Mouse (Mus musculus) lung, postnatal 4 days (tissue): ENCODE data around the gene Mdh1.

Source experiments
- DNase-seq, 2 experiments: peaks; one replicate each; pipeline ENCODE4 v3.0.0; 2021

Mdh1 gene

GRCm38 (mm10) chr11:21571700-21572381, at the start of gene Mdh1, which contains the start of gene Wdpcp:
Gene Mdh1 (minus strand): TSS chr11:21572367.
Gene Wdpcp (plus strand): TSS chr11:21572235.
- peak; percentile 94 to 98 for DNase-seq

- DNase-seq: no peak
Observed at GRCm38 (mm10) chr11:21615915-21616314, 43.7 kb upstream of the Mdh1 start.

- no peak for DNase-seq
Observed at GRCm38 (mm10) chr11:21602497-21602896, 30.3 kb upstream of the Mdh1 start.

GRCm38 (mm10) chr11:21583286-21583685, 11.1 kb upstream of the Mdh1 start:
- no peak for DNase-seq

GRCm38 (mm10) chr11:21581472-21581871, 9.3 kb upstream of the Mdh1 start:
- no peak for DNase-seq

GRCm38 (mm10) chr11:21570973-21571372, 1.2 kb downstream of the Mdh1 start:
- DNase-seq: no peak

GRCm38 (mm10) chr11:21570109-21570474, 2.1 kb downstream of the Mdh1 start:
- no peak for DNase-seq

GRCm38 (mm10) chr11:21569456-21570108, 2.6 kb downstream of the Mdh1 start:
- DNase-seq: peak in 1 of 2 experiments; percentile 24

GRCm38 (mm10) chr11:21569002-21569401, 3.2 kb downstream of the Mdh1 start:
- no peak for DNase-seq

- no peak for DNase-seq
Observed at GRCm38 (mm10) chr11:21567733-21568132, 4.4 kb downstream of the Mdh1 start.

GRCm38 (mm10) chr11:21566934-21567333, 5.2 kb downstream of the Mdh1 start:
- no peak for DNase-seq

GRCm38 (mm10) chr11:21564681-21565405, 7.3 kb downstream of the Mdh1 start:
- no peak for DNase-seq

GRCm38 (mm10) chr11:21563617-21564325, 8.4 kb downstream of the Mdh1 start:
- no peak for DNase-seq

GRCm38 (mm10) chr11:21561347-21561746, 10.8 kb downstream of the Mdh1 start:
- no peak for DNase-seq

GRCm38 (mm10) chr11:21559727-21560126, 12.4 kb downstream of the Mdh1 start:
- no peak for DNase-seq

- DNase-seq: no peak
Observed at GRCm38 (mm10) chr11:21552049-21552448, 20.1 kb downstream of the Mdh1 start.

GRCm38 (mm10) chr11:21550222-21551173, 21.7 kb downstream of the Mdh1 start:
- no peak for DNase-seq

GRCm38 (mm10) chr11:21549754-21550153, 22.4 kb downstream of the Mdh1 start:
- DNase-seq: no peak

- DNase-seq: no peak
Observed at GRCm38 (mm10) chr11:21549052-21549451, 23.1 kb downstream of the Mdh1 start.

GRCm38 (mm10) chr11:21547518-21547917, 24.6 kb downstream of the Mdh1 start:
- DNase-seq: no peak

- no peak for DNase-seq
Observed at GRCm38 (mm10) chr11:21546671-21547070, 25.5 kb downstream of the Mdh1 start.

- no peak for DNase-seq
Observed at GRCm38 (mm10) chr11:21545951-21546350, 26.2 kb downstream of the Mdh1 start.
